Mouse (Mus musculus) kidney, embryonic 14.5 days (tissue): ENCODE measurements around the gene Klhl5. TPM values are rescaled to one million over a fixed set of nuclear protein-coding genes. Genes with fewer than 3 reads are reported as not detected.

Experiments used
- ATAC-seq: fragments of 200-750 bp; cut with Nextera tagmentation; 2 replicates; pipeline ENCODE4 v1.8.0; 2017; ENCODE audit warnings: moderate number of reproducible peaks, mild to moderate bottlenecking, moderate TSS enrichment, moderate library complexity; ENCODE audit not compliant: low FRiP score, low TSS enrichment
- H3K27ac ChIP-seq: fragments of 300-500 bp; sonication (generic); 2 replicates; pipeline ENCODE4 v1.5.1; 2014; ENCODE audit warnings: low read depth, mild to moderate bottlenecking, low read length, moderate library complexity, mixed read lengths
- H3K27me3 ChIP-seq: fragments of 300-500 bp; sonication (generic); 2 replicates; pipeline ENCODE4 v1.6.1; 2014; ENCODE audit warnings: mild to moderate bottlenecking, low read length; ENCODE audit not compliant: control insufficient read depth, insufficient read depth
- H3K36me3 ChIP-seq: fragments of 300-500 bp; sonication (generic); 2 replicates; pipeline ENCODE4 v1.6.1; 2014; ENCODE audit warnings: low read length, mixed read lengths; ENCODE audit not compliant: control insufficient read depth, insufficient read depth
- H3K4me1 ChIP-seq: fragments of 300-500 bp; sonication (generic); 2 replicates; pipeline ENCODE4 v1.6.1; 2014; ENCODE audit warnings: low read length, mixed read lengths; ENCODE audit not compliant: control insufficient read depth, insufficient read depth
- H3K4me2 ChIP-seq: fragments of 300-500 bp; sonication (generic); replicated peaks from 2 replicates; pipeline ENCODE4 v1.6.1; 2014; ENCODE audit warnings: low read depth, mild to moderate bottlenecking, low read length
- H3K4me3 ChIP-seq: fragments of 300-500 bp; sonication (generic); 2 replicates; pipeline ENCODE4 v1.5.1; 2014; ENCODE audit warnings: mild to moderate bottlenecking, low read length
- H3K9ac ChIP-seq: fragments of 300-500 bp; sonication (generic); 2 replicates; pipeline ENCODE4 v1.6.1; 2014; ENCODE audit warnings: low read depth, mild to moderate bottlenecking, low read length, moderate library complexity
- H3K9me3 ChIP-seq: fragments of 300-500 bp; sonication (generic); 2 replicates; pipeline ENCODE4 v1.6.1; 2016; ENCODE audit warnings: low read length; ENCODE audit not compliant: control insufficient read depth
- WGBS: fragments of 180-500 bp; shearing (Covaris S2); extraction: QIAGEN DNeasy Blood & Tissue Kit; methylation state at CpG from one replicate; pipeline ENCODE4 v1.1.7; 2014; 5-methylcytosine and 5-hydroxymethylcytosine counted together
- polyA plus RNA-seq: library from polyadenylated mRNA; unstranded; fragments of >200 nt; fragmentation: Nextera tagmentation; extraction: Ambion mirVana; gene quantifications from 2 replicates; pipeline ENCODE4 v1.2.1, GENCODE M21; 2014

Gene Klhl5
- polyA plus RNA-seq, 1 experiment from 2014 or later = 22.4 TPM

GRCm38 (mm10) chr5:65181160-65181793 is 73.9 kb downstream of the Klhl5 start:
- Histone ChIP-seq H3K9ac (no peak overlapping the region), H3K27me3 (no peaks in the 10 kb centered on the region), H3K27ac (no peak overlapping the region), H3K4me3 (no peak overlapping the region), H3K36me3 (no peaks in the 10 kb centered on the region), H3K9me3 (no peaks in the 10 kb centered on the region), H3K4me1 (no peaks in the 10 kb centered on the region), H3K4me2 (no peak overlapping the region)
- no peak for ATAC-seq
- WGBS = 85% methylated on average over 21 of the region's 21 CpGs

- Histone ChIP-seq H3K27me3 (no peaks in the 10 kb centered on the region), H3K9ac (no peak overlapping the region), H3K36me3 (no peaks in the 10 kb centered on the region), H3K27ac (no peak overlapping the region), H3K4me3 (no peak overlapping the region), H3K4me1 (no peaks in the 10 kb centered on the region), H3K4me2 (no peak overlapping the region), H3K9me3 (no peaks in the 10 kb centered on the region)
- WGBS = 89% methylated on average over 4 of the region's 4 CpGs
- ATAC-seq = no peak
Measured at GRCm38 (mm10) chr5:65181794-65182169, 74.4 kb downstream of the Klhl5 start.

- WGBS = 98% methylated on average over 1 of the region's 1 CpGs
- Histone ChIP-seq H3K4me2 (no peak overlapping the region), H3K36me3 (no peaks in the 10 kb centered on the region), H3K9ac (no peak overlapping the region), H3K27ac (no peak overlapping the region), H3K27me3 (no peaks in the 10 kb centered on the region), H3K9me3 (no peaks in the 10 kb centered on the region), H3K4me3 (no peak overlapping the region), H3K4me1 (no peaks in the 10 kb centered on the region)
- no peak for ATAC-seq
Measured at GRCm38 (mm10) chr5:65182268-65182667, 74.9 kb downstream of the Klhl5 start.

- no peak overlapping the region for H3K27ac ChIP-seq
- 94% methylated on average over 5 of the region's 5 CpGs for WGBS
- no peaks in the 10 kb centered on the region for H3K36me3 ChIP-seq
- ATAC-seq = no peak
- H3K4me1 ChIP-seq = no peaks in the 10 kb centered on the region
- H3K27me3 ChIP-seq = no peaks in the 10 kb centered on the region
- no peak overlapping the region for H3K9ac ChIP-seq
- H3K4me3 ChIP-seq = no peak overlapping the region
- no peak overlapping the region for H3K4me2 ChIP-seq
- H3K9me3 ChIP-seq = peaks cover 2% of the 10 kb centered on the region; the same call in 1 of the 2 replicates
Measured at GRCm38 (mm10) chr5:65191601-65192000, 84.3 kb downstream of the Klhl5 start.

GRCm38 (mm10) chr5:65194441-65194840 is 87.1 kb downstream of the Klhl5 start:
- Histone ChIP-seq H3K4me1 (no peaks in the 10 kb centered on the region), H3K9ac (no peak overlapping the region), H3K4me2 (no peak overlapping the region), H3K27me3 (no peaks in the 10 kb centered on the region), H3K9me3 (peaks cover 2% of the 10 kb centered on the region; the same call in 1 of the 2 replicates), H3K4me3 (no peak overlapping the region), H3K36me3 (no peaks in the 10 kb centered on the region), H3K27ac (no peak overlapping the region)
- no peak for ATAC-seq
- 94% methylated on average over 9 of the region's 9 CpGs for WGBS

- H3K27me3 ChIP-seq = no peaks in the 10 kb centered on the region
- H3K36me3 ChIP-seq = no peaks in the 10 kb centered on the region
- H3K9ac ChIP-seq = peak within 1 kb of the TSS; percentile 69
- under 1% methylated on average over 37 of the region's 37 CpGs for WGBS
- H3K4me1 ChIP-seq = peaks cover 8% of the 10 kb centered on the region; the same call in 1 of the 2 replicates
- ATAC-seq = peak; percentile 100
- peak within 1 kb of the TSS; percentile 56 for H3K4me3 ChIP-seq
- peak within 1 kb of the TSS; percentile 51; the same call in 1 of the 2 replicates for H3K27ac ChIP-seq
- H3K9me3 ChIP-seq = no peaks in the 10 kb centered on the region
- H3K4me2 ChIP-seq = peak within 1 kb of the TSS; percentile 68
Measured at GRCm38 (mm10) chr5:65199346-65200128, 92.2 kb downstream of the Klhl5 start, which contains the start of gene Wdr19. Gene Wdr19, plus strand, starts transcription at chr5:65199696.

GRCm38 (mm10) chr5:65204726-65205125 is 97.4 kb downstream of the Klhl5 start:
- Histone ChIP-seq H3K27me3 (no peaks in the 10 kb centered on the region), H3K9ac (no peak overlapping the region), H3K4me2 (no peak overlapping the region), H3K4me1 (peaks cover 8% of the 10 kb centered on the region; the same call in 1 of the 2 replicates), H3K36me3 (no peaks in the 10 kb centered on the region), H3K27ac (no peak overlapping the region), H3K9me3 (no peaks in the 10 kb centered on the region), H3K4me3 (no peak overlapping the region)
- 91% methylated on average over 2 of the region's 2 CpGs for WGBS
- no peak for ATAC-seq

- no peaks in the 10 kb centered on the region for H3K4me1 ChIP-seq
- H3K27me3 ChIP-seq = no peaks in the 10 kb centered on the region
- H3K4me3 ChIP-seq = no peak overlapping the region
- WGBS = 21% methylated on average over 7 of the region's 7 CpGs
- no peaks in the 10 kb centered on the region for H3K9me3 ChIP-seq
- ATAC-seq = no peak
- H3K9ac ChIP-seq = no peak overlapping the region
- H3K4me2 ChIP-seq = no peak overlapping the region
- no peak overlapping the region for H3K27ac ChIP-seq
- no peaks in the 10 kb centered on the region for H3K36me3 ChIP-seq
Measured at GRCm38 (mm10) chr5:65213321-65213720, 106.0 kb downstream of the Klhl5 start.
